Mouse (Mus musculus): ENCODE results near the gene Tmsb4x.

Tmsb4x gene

DNA sequence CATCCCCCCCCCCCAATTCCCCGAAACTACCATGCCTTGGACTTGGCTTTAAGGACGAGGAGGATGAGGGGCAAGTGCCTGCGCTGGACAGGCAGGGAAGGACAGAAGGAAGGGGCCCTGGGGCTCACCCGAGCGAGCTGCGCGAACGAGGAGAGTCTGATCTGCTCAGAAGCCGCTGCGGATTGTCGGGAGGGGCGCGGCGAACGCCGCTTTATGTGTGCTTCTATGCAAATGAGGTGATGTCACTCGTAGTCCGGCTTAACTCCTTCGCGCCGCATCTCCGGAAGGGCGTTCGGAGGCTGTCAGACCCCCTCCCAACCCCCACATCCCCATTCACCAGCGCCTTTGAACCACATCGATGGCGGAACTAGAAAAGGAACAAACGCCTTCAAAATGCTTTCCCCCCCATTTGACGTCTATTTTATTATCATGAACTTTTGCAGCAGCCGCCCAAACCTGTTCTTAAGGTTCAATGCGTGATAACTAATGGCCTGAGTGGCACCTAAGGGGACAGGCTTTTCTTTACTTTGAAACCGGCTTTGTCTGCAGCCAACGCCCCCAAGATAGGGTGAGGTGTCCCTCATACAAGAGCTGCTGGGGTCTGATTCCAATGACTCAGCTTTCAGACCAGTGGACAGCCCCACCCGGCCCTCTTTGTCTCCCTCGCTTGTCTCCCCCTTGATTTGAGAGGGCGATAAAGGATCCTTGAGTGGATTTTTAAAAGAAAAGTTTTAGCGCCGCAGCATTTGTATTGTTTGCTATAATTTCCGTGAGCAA lies at the start of gene Tmsb4x:
TSS of gene Tmsb4x (minus strand) at position 338 of the 777 bp plus-strand sequence.
- DNase-seq (ENCODE audit: low read depth) = no peak

- DNase-seq (ENCODE audit: low read depth) = no peak
Measured at GRCm38 (mm10) chrX:167241736-167242135, 32.6 kb upstream of the Tmsb4x start.

DNA sequence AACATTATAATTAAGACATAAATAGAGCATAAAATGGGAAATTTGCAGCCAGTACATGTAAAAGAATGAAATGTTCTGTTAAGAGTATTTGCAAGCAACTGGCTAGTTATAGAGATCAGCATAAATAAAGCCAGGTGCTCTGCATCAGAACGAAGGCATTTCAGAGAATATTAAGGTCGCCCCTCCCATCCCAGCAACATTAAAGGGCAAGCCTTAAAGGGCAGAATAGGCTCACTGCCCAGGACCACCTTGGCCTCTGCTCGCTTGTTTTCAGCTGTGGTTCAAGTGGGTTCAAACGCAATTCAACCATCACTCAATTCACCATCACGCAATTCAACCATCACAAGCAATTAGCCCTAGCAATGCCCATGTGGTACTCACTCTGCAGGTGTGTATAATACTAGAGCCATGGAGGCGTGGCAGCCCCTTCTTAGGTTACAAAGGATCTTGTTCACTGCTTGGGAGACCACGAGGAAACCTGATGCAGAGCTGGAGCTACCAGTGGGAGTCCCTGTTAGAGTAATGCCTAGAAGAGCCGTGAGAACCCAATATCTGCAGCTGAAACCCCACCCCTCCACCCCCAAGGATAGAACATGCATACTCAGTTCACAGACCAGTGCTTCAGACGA lies 30.3 kb upstream of the Tmsb4x start:
- DNase-seq (ENCODE audit: low read depth) = no peak

DNA sequence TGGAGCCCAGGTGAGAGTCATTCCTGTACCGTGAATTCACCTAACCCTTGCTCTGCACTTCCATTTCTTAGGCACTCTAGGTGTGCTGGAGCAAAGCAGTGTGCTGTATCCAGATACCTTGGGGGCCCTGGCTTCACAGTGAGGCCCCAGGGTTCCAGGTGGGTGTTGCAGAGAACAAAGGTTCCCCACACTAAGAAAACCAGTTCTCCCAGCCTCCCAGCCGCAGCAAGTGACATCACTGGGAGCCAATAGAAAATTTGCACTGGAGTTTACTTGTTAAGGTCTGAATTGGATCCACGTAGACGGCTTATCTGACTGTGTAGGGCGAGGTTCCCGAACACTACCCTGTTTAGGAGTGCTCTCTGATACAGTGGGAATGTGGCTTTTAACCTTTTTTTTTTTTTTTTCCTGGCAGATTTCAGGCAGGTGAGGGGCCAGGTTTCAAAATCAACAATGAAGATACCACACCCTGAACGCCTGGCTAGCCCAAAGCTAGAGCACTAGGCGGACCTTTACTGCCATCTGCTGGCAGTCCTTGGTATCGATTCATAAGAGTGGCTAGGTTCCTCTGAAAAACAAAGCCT lies 24.1 kb upstream of the Tmsb4x start:
- DNase-seq (ENCODE audit: low read depth) = no peak

DNA sequence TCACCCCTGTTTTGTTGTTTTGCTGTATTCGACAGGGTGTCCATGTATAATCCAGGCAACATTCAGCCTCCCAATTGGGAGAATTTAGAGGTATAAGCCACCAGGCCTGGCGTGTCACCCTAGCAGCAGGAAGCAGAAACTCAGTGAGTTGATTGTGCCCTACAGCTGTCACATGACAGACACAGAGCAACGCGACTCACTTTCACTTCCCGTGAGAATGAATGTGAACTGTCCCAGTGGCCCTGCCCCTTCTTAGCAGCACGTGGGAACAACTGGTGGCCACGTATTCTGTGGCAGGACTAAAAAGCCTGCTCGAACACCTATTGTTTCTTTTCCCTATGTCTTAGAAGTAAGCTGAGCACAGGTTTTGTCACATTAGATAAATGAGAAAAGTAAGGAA lies 22.0 kb upstream of the Tmsb4x start:
- no peak for DNase-seq (ENCODE audit: low read depth)

DNA sequence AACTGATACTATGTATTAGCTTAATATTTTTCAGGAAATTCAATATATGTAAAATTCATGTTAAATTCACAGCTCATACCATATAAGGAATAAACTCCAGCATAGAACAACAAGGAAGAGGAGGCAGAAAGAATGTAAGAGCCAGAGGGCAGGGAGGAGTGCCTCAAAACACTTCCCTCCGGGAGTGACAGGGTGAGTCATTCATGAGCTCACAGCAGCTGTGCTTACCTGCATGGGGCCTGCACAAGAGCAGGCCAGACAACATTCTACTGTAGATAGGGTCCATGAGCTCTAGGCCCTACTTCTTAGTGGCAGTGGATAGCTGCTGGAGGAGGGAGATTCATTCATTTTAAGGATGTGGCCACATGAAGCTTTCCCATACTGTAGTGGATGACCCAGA lies 20.7 kb upstream of the Tmsb4x start:
- DNase-seq (ENCODE audit: low read depth) = no peak

- DNase-seq (ENCODE audit: low read depth) = no peak
Measured at GRCm38 (mm10) chrX:167229206-167229605, 20.1 kb upstream of the Tmsb4x start.

- DNase-seq (ENCODE audit: low read depth) = no peak
Measured at GRCm38 (mm10) chrX:167227756-167228155, 18.6 kb upstream of the Tmsb4x start.

GRCm38 (mm10) chrX:167227138-167227537 lies 18.0 kb upstream of the Tmsb4x start:
- DNase-seq (ENCODE audit: low read depth) = no peak

DNA sequence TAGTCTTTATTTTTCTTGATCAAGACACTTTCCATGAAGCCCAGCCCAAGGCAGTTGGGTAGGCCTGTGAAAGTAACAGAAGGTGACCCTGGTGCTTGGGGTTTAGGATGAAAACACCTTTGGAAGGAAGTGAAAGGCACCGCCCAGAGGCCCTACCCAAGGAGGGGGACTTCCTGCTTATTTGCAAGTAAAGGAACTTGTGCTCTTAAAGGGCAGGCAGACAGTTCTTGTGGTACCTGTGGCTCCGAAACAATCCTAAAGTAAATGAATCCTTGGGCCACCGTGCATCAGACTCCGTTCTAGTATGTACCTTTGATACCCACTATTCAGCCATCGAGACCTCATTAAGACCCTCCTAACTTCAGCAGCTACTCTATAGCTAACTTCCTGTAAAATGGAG lies 17.5 kb upstream of the Tmsb4x start:
- DNase-seq (ENCODE audit: low read depth) = no peak

DNA sequence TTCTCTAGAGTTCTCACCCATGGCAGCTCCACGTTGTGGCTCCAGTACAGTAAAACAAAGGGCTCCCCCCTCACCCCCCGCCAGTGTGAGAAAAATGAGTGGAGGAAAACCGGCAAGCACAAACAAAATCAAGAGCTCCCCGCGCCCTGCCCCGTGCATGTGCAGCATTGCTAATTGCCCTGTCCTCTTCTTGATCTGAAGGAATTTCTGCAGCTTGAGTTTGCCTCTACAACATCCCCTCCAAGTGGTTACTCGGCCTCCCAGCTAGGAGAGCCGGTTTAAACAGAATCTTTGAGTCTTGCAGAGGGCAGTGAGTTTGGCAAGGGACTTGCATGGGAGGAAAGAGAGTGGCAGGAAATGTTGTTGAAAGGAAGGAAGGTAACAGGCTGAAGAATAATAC lies 3.6 kb upstream of the Tmsb4x start:
- DNase-seq (ENCODE audit: low read depth) = no peak

GRCm38 (mm10) chrX:167211871-167212555 lies 2.9 kb upstream of the Tmsb4x start:
- DNase-seq (ENCODE audit: low read depth) = no peak

- no peak for DNase-seq (ENCODE audit: low read depth)
Measured at GRCm38 (mm10) chrX:167210319-167210728, 1.2 kb upstream of the Tmsb4x start.

- DNase-seq (ENCODE audit: low read depth) = no peak
Measured at GRCm38 (mm10) chrX:167209828-167210227, 713 bp upstream of the Tmsb4x start.

- no peak for DNase-seq (ENCODE audit: low read depth)
Measured at GRCm38 (mm10) chrX:167208506-167208820, 652 bp downstream of the Tmsb4x start.

DNA sequence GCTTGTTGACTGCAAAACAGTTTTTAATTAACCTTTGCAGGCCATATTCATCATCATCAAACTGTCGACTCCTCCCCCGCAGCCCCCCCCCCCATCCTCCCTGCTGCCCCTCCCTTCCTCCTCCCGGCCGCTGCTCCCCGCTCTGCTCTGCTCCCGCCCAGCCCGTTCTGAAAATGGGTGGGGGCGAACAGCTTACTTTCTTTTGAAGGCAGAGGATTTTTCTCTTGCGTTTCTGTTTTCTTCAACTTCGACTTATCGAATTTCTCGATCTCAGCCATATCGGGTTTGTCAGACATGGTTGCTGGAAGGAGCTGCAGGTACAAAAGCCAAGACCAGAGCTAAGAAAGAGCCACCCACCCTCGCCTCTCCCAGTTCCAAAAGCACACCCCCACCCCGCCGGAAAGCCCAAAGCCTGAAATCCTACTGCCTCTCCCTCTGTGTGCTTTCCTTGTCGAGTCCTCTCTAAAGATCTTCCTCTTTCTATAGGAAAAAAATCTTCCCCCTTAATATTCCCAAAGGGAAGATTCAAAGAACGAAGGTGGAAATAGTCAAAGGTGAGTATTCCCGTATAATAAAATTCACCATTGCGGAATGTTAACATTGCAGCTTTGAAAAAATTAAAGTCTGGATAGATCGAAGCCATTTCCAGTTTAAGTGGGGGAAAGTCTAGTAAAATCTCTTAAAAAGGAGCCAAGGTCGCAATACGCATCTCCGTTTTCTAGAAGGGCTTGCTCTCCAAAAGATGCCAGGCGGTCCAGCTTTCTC lies 1.2 kb downstream of the Tmsb4x start:
- no peak for DNase-seq (ENCODE audit: low read depth)

GRCm38 (mm10) chrX:167205813-167206520 lies 3.1 kb downstream of the Tmsb4x start:
- no peak for DNase-seq (ENCODE audit: low read depth)

- no peak for DNase-seq (ENCODE audit: low read depth)
Measured at GRCm38 (mm10) chrX:167201365-167201764, 7.8 kb downstream of the Tmsb4x start.

- no peak for DNase-seq (ENCODE audit: low read depth)
Measured at GRCm38 (mm10) chrX:167195228-167195649, 13.9 kb downstream of the Tmsb4x start.

GRCm38 (mm10) chrX:167186306-167186705 lies 22.8 kb downstream of the Tmsb4x start:
- DNase-seq (ENCODE audit: low read depth) = no peak

- DNase-seq (ENCODE audit: low read depth) = no peak
Measured at GRCm38 (mm10) chrX:167183535-167183934, 25.6 kb downstream of the Tmsb4x start.
